Mouse (Mus musculus) liver, embryonic 15.5 days (tissue): Measurements from ENCODE around the gene Theg. TPM values are rescaled to one million over a fixed set of nuclear protein-coding genes. Genes with fewer than 3 reads are reported as not detected.

Experiments
- ATAC-seq: fragments of 200-750 bp; cut with Nextera tagmentation; 2 replicates; pipeline ENCODE4 v1.8.0; 2017; ENCODE audit warnings: moderate number of reproducible peaks, mild to moderate bottlenecking, moderate library complexity; ENCODE audit not compliant: insufficient read depth
- H3K27ac ChIP-seq: fragments of 300-500 bp; sonication (generic); replicated peaks from 2 replicates; pipeline ENCODE4 v1.5.1; 2015; ENCODE audit warnings: mild to moderate bottlenecking, inconsistent platforms
- H3K27me3 ChIP-seq: fragments of 300-500 bp; sonication (generic); 2 replicates; pipeline ENCODE4 v1.6.1; 2015; ENCODE audit warnings: mild to moderate bottlenecking, inconsistent platforms
- H3K36me3 ChIP-seq: fragments of 300-500 bp; sonication (generic); replicated peaks from 2 replicates; pipeline ENCODE4 v1.6.1; 2015; ENCODE audit warnings: moderate library complexity, mild to moderate bottlenecking, inconsistent platforms
- H3K4me1 ChIP-seq: fragments of 300-500 bp; sonication (generic); replicated peaks from 2 replicates; pipeline ENCODE4 v1.6.1; 2015; ENCODE audit warnings: inconsistent platforms
- H3K4me2 ChIP-seq: fragments of 300-500 bp; sonication (generic); 2 replicates; pipeline ENCODE4 v1.6.1; 2015; ENCODE audit warnings: moderate library complexity, mild to moderate bottlenecking, inconsistent platforms
- H3K4me3 ChIP-seq: fragments of 300-500 bp; sonication (generic); replicated peaks from 2 replicates; pipeline ENCODE4 v1.5.1; 2015; ENCODE audit warnings: mild to moderate bottlenecking, inconsistent platforms
- H3K9ac ChIP-seq: fragments of 300-500 bp; sonication (generic); 2 replicates; pipeline ENCODE4 v1.6.1; 2015; ENCODE audit warnings: moderate library complexity, mild to moderate bottlenecking, inconsistent platforms
- H3K9me3 ChIP-seq: fragments of 300-500 bp; sonication (generic); replicated peaks from 2 replicates; pipeline ENCODE4 v1.6.1; 2016; ENCODE audit warnings: inconsistent platforms
- WGBS: fragments of 180-500 bp; shearing (Covaris S2); methylation state at CpG from one replicate; pipeline ENCODE4 v1.1.7; 2015; ENCODE audit warnings: mixed read lengths; ENCODE audit not compliant: insufficient replicate concordance; 5-methylcytosine and 5-hydroxymethylcytosine counted together
- polyA plus RNA-seq: library from polyadenylated mRNA; unstranded; fragments of >200 nt; fragmentation: Nextera tagmentation; extraction: Ambion mirVana; gene quantifications from 2 replicates; pipeline ENCODE4 v1.2.1, GENCODE M21; 2015

Gene Theg
- polyA plus RNA-seq, 1 experiment from 2014 or later, result not detected

GRCm38 (mm10) chr10:79613578-79614304, 26.6 kb upstream of the Theg start, which contains the start of gene C2cd4c:
Gene C2cd4c, minus strand, starts transcription at chr10:79614025.
- WGBS, result 2% methylated on average over 60 of the region's 60 CpGs
- Histone ChIP-seq H3K9ac (peak within 1 kb of the TSS; percentile 27; the same call in 1 of the 2 replicates), H3K4me3 (peak within 1 kb of the TSS; percentile 51), H3K4me2 (peak within 1 kb of the TSS; percentile 73), H3K27me3 (peaks cover 59% of the 10 kb centered on the region), H3K27ac (no peak within 1 kb of the TSS), H3K36me3 (no peaks in the 10 kb centered on the region), H3K4me1 (peaks cover 11% of the 10 kb centered on the region), H3K9me3 (no peaks in the 10 kb centered on the region)
- ATAC-seq, result peak; percentile 51

GRCm38 (mm10) chr10:79612192-79613135, 25.3 kb upstream of the Theg start:
- Histone ChIP-seq H3K9ac (no peak overlapping the region), H3K4me2 (no peak overlapping the region), H3K36me3 (no peaks in the 10 kb centered on the region), H3K4me1 (peaks cover 11% of the 10 kb centered on the region), H3K27ac (no peak overlapping the region), H3K4me3 (no peak overlapping the region), H3K27me3 (peaks cover 59% of the 10 kb centered on the region), H3K9me3 (no peaks in the 10 kb centered on the region)
- no peak for ATAC-seq
- WGBS, result 9% methylated on average over 51 of the region's 51 CpGs

- 29% methylated on average over 5 of the region's 5 CpGs for WGBS
- Histone ChIP-seq H3K9me3 (no peaks in the 10 kb centered on the region), H3K4me3 (no peak overlapping the region), H3K4me2 (no peak overlapping the region), H3K4me1 (peaks cover 11% of the 10 kb centered on the region), H3K27me3 (peaks cover 59% of the 10 kb centered on the region), H3K36me3 (no peaks in the 10 kb centered on the region), H3K27ac (no peak overlapping the region), H3K9ac (no peak overlapping the region)
- no peak for ATAC-seq
These were observed 24.2 kb upstream of the Theg start for GRCm38 (mm10) chr10:79611296-79611695.

GRCm38 (mm10) chr10:79609276-79609675, 22.1 kb upstream of the Theg start:
- H3K9me3 ChIP-seq, result no peaks in the 10 kb centered on the region
- H3K27ac ChIP-seq, result no peak overlapping the region
- peaks cover 10% of the 10 kb centered on the region for H3K4me1 ChIP-seq
- 49% methylated on average over 3 of the region's 3 CpGs for WGBS
- no peak overlapping the region for H3K4me3 ChIP-seq
- H3K27me3 ChIP-seq, result peaks cover 49% of the 10 kb centered on the region
- no peak overlapping the region for H3K4me2 ChIP-seq
- H3K9ac ChIP-seq, result no peak overlapping the region
- ATAC-seq, result no peak
- no peaks in the 10 kb centered on the region for H3K36me3 ChIP-seq

- Histone ChIP-seq H3K27ac (no peak overlapping the region), H3K36me3 (no peaks in the 10 kb centered on the region), H3K9ac (no peak overlapping the region), H3K27me3 (peaks cover 35% of the 10 kb centered on the region), H3K4me2 (no peak overlapping the region), H3K4me3 (no peak overlapping the region), H3K9me3 (no peaks in the 10 kb centered on the region), H3K4me1 (no peaks in the 10 kb centered on the region)
- 22% methylated on average over 2 of the region's 2 CpGs for WGBS
- no peak for ATAC-seq
These were observed 20.8 kb upstream of the Theg start for GRCm38 (mm10) chr10:79607892-79608291.

- no peaks in the 10 kb centered on the region for H3K36me3 ChIP-seq
- ATAC-seq, result no peak
- peaks cover 22% of the 10 kb centered on the region for H3K27me3 ChIP-seq
- H3K4me3 ChIP-seq, result no peak overlapping the region
- H3K4me1 ChIP-seq, result no peaks in the 10 kb centered on the region
- no peak overlapping the region for H3K27ac ChIP-seq
- H3K9ac ChIP-seq, result no peak overlapping the region
- no peaks in the 10 kb centered on the region for H3K9me3 ChIP-seq
- WGBS, result 46% methylated on average over 4 of the region's 4 CpGs
- no peak overlapping the region for H3K4me2 ChIP-seq
These were observed 19.4 kb upstream of the Theg start for GRCm38 (mm10) chr10:79606537-79606936.

GRCm38 (mm10) chr10:79597936-79598230, 10.8 kb upstream of the Theg start:
- Histone ChIP-seq H3K4me3 (no peak overlapping the region), H3K4me2 (no peak overlapping the region), H3K27me3 (peaks cover 8% of the 10 kb centered on the region; the same call in 1 of the 2 replicates), H3K4me1 (no peaks in the 10 kb centered on the region), H3K27ac (no peak overlapping the region), H3K36me3 (no peaks in the 10 kb centered on the region), H3K9me3 (no peaks in the 10 kb centered on the region), H3K9ac (no peak overlapping the region)
- 58% methylated on average over 4 of the region's 4 CpGs for WGBS
- no peak for ATAC-seq

- Histone ChIP-seq H3K9me3 (no peaks in the 10 kb centered on the region), H3K4me1 (no peaks in the 10 kb centered on the region), H3K4me3 (no peak overlapping the region)
These were observed 10.2 kb upstream of the Theg start for GRCm38 (mm10) chr10:79597051-79597935.

GRCm38 (mm10) chr10:79595590-79595929, 8.4 kb upstream of the Theg start:
- H3K27ac ChIP-seq, result no peak overlapping the region
- H3K9me3 ChIP-seq, result no peaks in the 10 kb centered on the region
- H3K4me2 ChIP-seq, result peak overlapping the region; percentile 11; the same call in 1 of the 2 replicates
- H3K36me3 ChIP-seq, result no peaks in the 10 kb centered on the region
- peak; percentile 28; the same call in 1 of the 2 replicates for ATAC-seq
- no peak overlapping the region for H3K9ac ChIP-seq
- WGBS, result 48% methylated on average over 8 of the region's 8 CpGs
- no peaks in the 10 kb centered on the region for H3K4me1 ChIP-seq
- no peak overlapping the region for H3K4me3 ChIP-seq
- peaks cover 8% of the 10 kb centered on the region; the same call in 1 of the 2 replicates for H3K27me3 ChIP-seq

More at GRCm38 (mm10) chr10:79597051-79597935, 10.2 kb upstream of the Theg start:
- no peaks in the 10 kb centered on the region for H3K36me3 ChIP-seq
- 20% methylated on average over 13 of the region's 13 CpGs for WGBS
- no peak for ATAC-seq
- no peak overlapping the region for H3K9ac ChIP-seq
- H3K27ac ChIP-seq, result no peak overlapping the region
- peaks cover 8% of the 10 kb centered on the region; the same call in 1 of the 2 replicates for H3K27me3 ChIP-seq
- no peak overlapping the region for H3K4me2 ChIP-seq

- ATAC-seq, result peak; percentile 49; the same call in 1 of the 2 replicates
- Histone ChIP-seq H3K36me3 (no peaks in the 10 kb centered on the region), H3K27ac (no peak overlapping the region), H3K4me3 (no peak overlapping the region), H3K4me2 (no peak overlapping the region), H3K4me1 (no peaks in the 10 kb centered on the region), H3K9me3 (no peaks in the 10 kb centered on the region), H3K9ac (no peak overlapping the region), H3K27me3 (peaks cover 8% of the 10 kb centered on the region; the same call in 1 of the 2 replicates)
- WGBS, result 12% methylated on average over 17 of the region's 17 CpGs
These were observed 7.9 kb upstream of the Theg start for GRCm38 (mm10) chr10:79594872-79595589.
